Mouse (Mus musculus): ENCODE data around the gene Cbfa2t2.

DNA sequence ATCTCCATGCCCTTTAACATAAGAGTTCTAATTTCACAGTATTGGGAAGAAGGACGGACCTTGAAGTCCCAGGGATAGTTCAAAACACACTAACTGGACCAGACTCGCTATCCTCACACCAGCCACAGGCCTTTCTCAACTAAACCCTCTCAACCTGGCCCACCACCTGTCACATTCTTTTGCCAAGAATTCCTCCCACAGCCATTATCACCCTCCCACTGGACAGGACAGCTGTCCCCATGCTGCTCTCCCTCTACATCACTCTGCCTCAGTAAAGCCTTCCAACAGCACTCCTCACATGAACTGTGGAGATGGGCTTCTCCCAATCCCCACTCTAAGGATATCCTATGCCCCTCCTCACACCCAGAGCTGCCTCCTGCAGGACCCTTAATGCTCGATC lies 129.3 kb downstream of the Cbfa2t2 start:
- TF ChIP-seq CTCF (IDR thresholded peaks at IDR 0.05; ENCODE audit: borderline replicate concordance, insufficient read depth, low read length) (no peak), POLR2A (IDR thresholded peaks at IDR 0.05; ENCODE audit: low read depth, low read length) (no peak)
